Mouse (Mus musculus): Measurements from ENCODE around the gene Fam104a.
A peak's percentile ranks its signal among the peaks of the same experiment; 100 is the strongest.
"Not testable (repeated sequence)": the region's sequence is repeated elsewhere in the genome, so short reads cannot be mapped to it uniquely, and the experiment has no call there.

The Fam104a gene

GRCm38 (mm10) chr11:113664279-113664678 is 19.7 kb downstream of the Fam104a start:
- no peak for ATAC-seq (ENCODE audit: low TSS enrichment)

GRCm38 (mm10) chr11:113661835-113662351 is 22.1 kb downstream of the Fam104a start:
- no peak for ATAC-seq (ENCODE audit: low TSS enrichment)

GRCm38 (mm10) chr11:113660940-113661339 is 23.0 kb downstream of the Fam104a start:
- ATAC-seq (ENCODE audit: low TSS enrichment) = no peak

- not testable (repeated sequence) for ATAC-seq (ENCODE audit: low TSS enrichment)
Observed at GRCm38 (mm10) chr11:113660213-113660612, 23.7 kb downstream of the Fam104a start.

- no peak for ATAC-seq (ENCODE audit: low TSS enrichment)
Observed at GRCm38 (mm10) chr11:113658763-113659162, 25.2 kb downstream of the Fam104a start.

GRCm38 (mm10) chr11:113658319-113658718 is 25.6 kb downstream of the Fam104a start:
- ATAC-seq (ENCODE audit: low TSS enrichment) = no peak

GRCm38 (mm10) chr11:113657221-113657620 is 26.7 kb downstream of the Fam104a start:
- no peak for ATAC-seq (ENCODE audit: low TSS enrichment)

GRCm38 (mm10) chr11:113656511-113656932 is 27.4 kb downstream of the Fam104a start:
- no peak for ATAC-seq (ENCODE audit: low TSS enrichment)

- ATAC-seq (ENCODE audit: low TSS enrichment) = peak; percentile 39
Observed at GRCm38 (mm10) chr11:113654561-113655270, 29.2 kb downstream of the Fam104a start.

GRCm38 (mm10) chr11:113654105-113654504 is 29.9 kb downstream of the Fam104a start:
- no peak for ATAC-seq (ENCODE audit: low TSS enrichment)

- no peak for ATAC-seq (ENCODE audit: low TSS enrichment)
Observed at GRCm38 (mm10) chr11:113652516-113652915, 31.4 kb downstream of the Fam104a start.

- ATAC-seq (ENCODE audit: low TSS enrichment) = no peak
Observed at GRCm38 (mm10) chr11:113651907-113652273, 32.1 kb downstream of the Fam104a start.

- ATAC-seq (ENCODE audit: low TSS enrichment) = no peak
Observed at GRCm38 (mm10) chr11:113651206-113651906, 32.6 kb downstream of the Fam104a start.

- peak; percentile 66 for ATAC-seq (ENCODE audit: low TSS enrichment)
Observed at GRCm38 (mm10) chr11:113649353-113650210, 34.4 kb downstream of the Fam104a start, which contains the start of gene Slc39a11. Gene Slc39a11 (minus strand): TSS chr11:113650079.

GRCm38 (mm10) chr11:113648690-113649352 is 35.1 kb downstream of the Fam104a start, which contains the start of gene Cog1:
Gene Cog1 (plus strand): TSS chr11:113649169.
- no peak for ATAC-seq (ENCODE audit: low TSS enrichment)

- ATAC-seq (ENCODE audit: low TSS enrichment) = no peak
Observed at GRCm38 (mm10) chr11:113648152-113648551, 35.8 kb downstream of the Fam104a start.

- no peak for ATAC-seq (ENCODE audit: low TSS enrichment)
Observed at GRCm38 (mm10) chr11:113645181-113645580, 38.8 kb downstream of the Fam104a start.

GRCm38 (mm10) chr11:113638680-113639079 is 45.3 kb downstream of the Fam104a start:
- no peak for ATAC-seq (ENCODE audit: low TSS enrichment)

GRCm38 (mm10) chr11:113634699-113635121 is 49.2 kb downstream of the Fam104a start:
- ATAC-seq (ENCODE audit: low TSS enrichment) = no peak

GRCm38 (mm10) chr11:113633398-113633797 is 50.6 kb downstream of the Fam104a start:
- ATAC-seq (ENCODE audit: low TSS enrichment) = no peak

- ATAC-seq (ENCODE audit: low TSS enrichment) = no peak
Observed at GRCm38 (mm10) chr11:113632303-113632702, 51.7 kb downstream of the Fam104a start.
